Mouse (Mus musculus) lung, adult 2 months (tissue): ENCODE results near the gene Adamts12.

ENCODE experiments used
- CTCF ChIP-seq: fragments of 200-500 bp; IDR thresholded peaks from 2 replicates; pipeline ENCODE4 v1.5.1; 2011; ENCODE audit warnings: mild to moderate bottlenecking, low read length, control low read depth; ENCODE audit not compliant: insufficient read depth
- POLR2A ChIP-seq: fragments of 200-500 bp; IDR thresholded peaks from 2 replicates; pipeline ENCODE4 v1.6.1; 2011; ENCODE audit warnings: low read depth, mild to moderate bottlenecking, control low read depth, low read length, borderline replicate concordance; ENCODE audit errors: extremely low read depth

DNA sequence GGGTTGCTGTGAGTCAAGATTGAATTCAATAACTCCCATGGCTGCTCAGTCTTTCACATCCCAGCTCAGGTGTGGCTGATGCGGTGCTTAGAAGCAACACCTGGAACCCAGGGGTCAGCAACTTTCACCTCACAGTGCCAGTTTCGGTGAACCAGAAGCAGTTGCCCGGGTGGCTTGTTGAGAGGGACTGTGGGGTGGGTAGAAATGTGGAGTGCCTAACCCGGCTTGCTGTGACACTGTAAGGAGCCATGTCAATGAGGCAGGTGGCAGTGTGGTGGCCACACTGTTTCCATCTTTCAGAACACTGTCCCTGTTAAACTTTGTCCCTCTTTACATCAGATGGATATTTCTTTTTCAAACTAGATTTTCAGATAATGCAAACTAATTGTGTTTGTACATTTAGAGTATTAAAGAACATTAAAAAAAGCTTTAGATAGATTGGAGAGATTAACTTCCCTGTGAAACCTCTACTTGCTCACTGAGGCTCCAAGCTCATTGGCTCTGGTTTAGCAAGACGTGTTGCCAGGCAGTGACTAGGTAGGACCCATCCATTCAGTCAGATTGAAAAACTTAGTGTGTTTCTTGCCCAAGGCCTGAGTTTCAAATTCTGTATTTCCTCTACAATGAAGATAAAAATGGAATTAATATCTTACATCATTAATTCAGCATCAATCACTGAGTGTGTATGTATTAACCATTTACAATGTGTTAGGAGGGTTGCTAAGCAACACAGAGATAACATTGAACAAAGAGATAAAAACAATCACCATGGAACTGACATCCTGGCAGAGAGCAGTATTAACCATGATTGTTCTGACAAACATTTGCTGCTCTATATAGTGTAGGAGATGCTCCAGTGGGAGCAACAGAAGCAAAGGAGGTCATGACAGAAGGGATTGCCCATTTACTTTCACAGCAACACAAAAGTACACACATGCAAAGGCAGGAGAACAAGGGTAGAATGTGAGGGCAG lies 68.3 kb downstream of the Adamts12 start:
- no peak for TF ChIP-seq POLR2A
- no peak for TF ChIP-seq CTCF
